Mouse (Mus musculus) NIH3T3 (cell line): ENCODE measurements around the gene P2ry14.
A peak's percentile ranks its signal among the peaks of the same experiment; 100 is the strongest.
"Not testable (repeated sequence)": the region's sequence is repeated elsewhere in the genome, so short reads cannot be mapped to it uniquely, and the experiment has no call there.

Source experiments
- DNase-seq: peaks from one replicate; pipeline ENCODE4 v3.0.0-alpha.2; 2012; ENCODE audit warnings: low read depth

P2ry14 gene

DNA sequence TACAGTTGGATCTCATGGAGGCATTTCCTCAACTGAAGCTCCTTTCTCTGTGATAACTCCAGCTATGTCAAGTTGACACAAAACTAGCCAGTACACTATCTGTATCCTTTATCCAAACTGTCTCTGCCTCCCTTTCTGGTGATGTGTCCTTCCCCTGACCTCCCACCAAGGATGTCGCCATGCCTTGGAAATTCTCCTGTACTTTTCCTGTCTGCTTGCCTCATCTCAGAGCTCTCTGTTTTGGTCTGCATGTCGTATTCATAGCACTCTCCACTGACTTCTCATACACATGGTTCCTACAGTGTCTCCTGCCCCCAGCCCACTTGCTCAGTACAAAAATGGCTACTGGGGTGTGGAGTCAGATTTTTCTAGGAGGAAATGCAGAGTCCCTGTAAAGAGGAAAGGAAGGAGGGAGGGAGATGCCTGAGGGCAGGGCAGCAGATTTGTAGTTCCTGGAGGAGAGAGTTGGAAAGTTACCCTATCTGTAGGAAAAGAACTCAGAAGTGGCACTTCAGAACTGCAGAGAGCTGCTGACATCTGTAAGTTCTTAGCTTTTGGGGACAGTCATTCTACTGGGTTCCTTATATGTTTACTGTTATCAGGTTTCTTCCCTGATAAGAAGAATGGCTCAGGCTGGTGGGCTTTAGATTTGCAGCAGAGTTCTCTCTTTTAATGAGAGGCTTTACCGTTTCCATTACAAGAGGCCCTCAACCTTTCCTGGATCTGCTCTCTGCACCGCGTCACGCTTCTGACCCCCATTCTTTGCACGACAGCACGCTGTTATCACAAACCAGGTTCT lies 11.7 kb downstream of the P2ry14 start:
- DNase-seq = no peak

GRCm38 (mm10) chr3:59140941-59141340 lies 12.5 kb downstream of the P2ry14 start:
- DNase-seq = peak; percentile 72

- no peak for DNase-seq
Observed at GRCm38 (mm10) chr3:59140115-59140514, 13.3 kb downstream of the P2ry14 start.

- peak; percentile 68 for DNase-seq
Observed at GRCm38 (mm10) chr3:59139651-59140051, 13.8 kb downstream of the P2ry14 start.

DNA sequence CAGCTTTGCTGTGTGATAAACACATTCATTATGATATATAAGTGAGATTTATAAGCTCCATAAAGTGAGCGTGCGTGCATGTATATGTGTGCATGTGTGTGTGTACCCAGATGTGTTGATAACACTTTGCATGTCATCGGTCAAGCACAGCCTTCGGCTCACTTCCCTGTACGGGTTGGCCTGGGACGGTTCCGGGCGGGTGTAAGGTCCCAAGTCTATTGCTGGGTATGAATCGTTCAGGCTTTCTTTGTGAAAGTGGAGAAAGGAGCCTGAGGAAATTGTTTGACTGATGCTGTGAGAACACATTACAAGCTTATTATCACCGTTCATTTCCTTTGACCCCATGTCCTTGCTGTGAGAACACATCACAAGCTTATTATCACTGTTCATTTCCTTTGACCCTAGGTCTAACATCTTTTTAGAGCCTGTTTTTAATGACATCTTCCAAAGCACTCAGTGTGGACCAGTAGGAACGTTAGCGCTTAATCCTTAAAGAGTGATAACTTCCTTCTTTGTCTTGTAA lies 14.4 kb downstream of the P2ry14 start:
- no peak for DNase-seq

- no peak for DNase-seq
Observed at GRCm38 (mm10) chr3:59135911-59136653, 17.3 kb downstream of the P2ry14 start.

- DNase-seq = no peak
Observed at GRCm38 (mm10) chr3:59133189-59133588, 20.2 kb downstream of the P2ry14 start.

- DNase-seq = no peak
Observed at GRCm38 (mm10) chr3:59131966-59132365, 21.5 kb downstream of the P2ry14 start.

- peak; percentile 46 for DNase-seq
Observed at GRCm38 (mm10) chr3:59131081-59131480, 22.3 kb downstream of the P2ry14 start.

GRCm38 (mm10) chr3:59130431-59130830 lies 23.0 kb downstream of the P2ry14 start:
- peak; percentile 8 for DNase-seq

DNA sequence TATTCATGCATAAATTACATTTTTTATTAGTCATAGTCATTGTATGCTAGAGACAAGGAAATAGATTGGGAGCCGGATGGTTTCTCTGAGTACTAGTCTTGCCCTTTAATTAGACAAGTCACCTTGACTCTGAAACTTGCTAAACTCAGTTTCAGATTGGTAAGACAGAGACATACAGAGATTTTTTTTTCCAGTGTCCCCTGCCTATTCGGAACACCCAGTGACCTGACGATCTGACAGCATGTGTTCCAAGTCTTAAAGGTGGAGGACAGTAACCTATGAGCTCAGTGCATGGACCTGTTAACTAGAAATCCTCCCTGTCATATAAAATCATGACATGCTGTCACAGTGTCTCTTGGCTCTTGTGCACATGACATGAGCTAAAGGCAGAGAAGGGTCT lies 23.9 kb downstream of the P2ry14 start:
- DNase-seq = no peak

- no peak for DNase-seq
Observed at GRCm38 (mm10) chr3:59128681-59129080, 24.7 kb downstream of the P2ry14 start.

- no peak for DNase-seq
Observed at GRCm38 (mm10) chr3:59125783-59126555, 27.4 kb downstream of the P2ry14 start.

DNA sequence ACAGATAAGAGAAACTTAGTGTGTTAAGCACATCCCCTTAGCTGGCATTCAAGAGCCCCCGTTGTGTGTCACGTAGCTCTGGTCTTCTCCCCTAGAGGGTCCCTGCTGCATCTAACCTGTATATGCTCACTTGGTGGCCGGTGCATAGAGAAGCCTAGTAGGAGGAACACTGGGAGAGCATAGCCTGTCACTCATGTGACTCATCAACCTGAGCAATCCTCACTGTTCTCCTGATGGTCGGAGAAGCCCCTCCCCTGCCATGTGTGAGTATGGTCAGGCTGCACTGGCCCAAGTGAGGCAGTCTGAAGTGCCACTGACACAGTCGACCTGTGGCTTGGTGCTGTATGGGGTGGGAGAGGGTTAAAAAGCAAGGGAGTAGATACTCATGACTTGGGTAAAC lies 28.4 kb downstream of the P2ry14 start:
- peak; percentile 25 for DNase-seq

- DNase-seq = no peak
Observed at GRCm38 (mm10) chr3:59121780-59122449, 31.5 kb downstream of the P2ry14 start.

GRCm38 (mm10) chr3:59121067-59121730 lies 32.2 kb downstream of the P2ry14 start:
- peak; percentile 55 for DNase-seq

DNA sequence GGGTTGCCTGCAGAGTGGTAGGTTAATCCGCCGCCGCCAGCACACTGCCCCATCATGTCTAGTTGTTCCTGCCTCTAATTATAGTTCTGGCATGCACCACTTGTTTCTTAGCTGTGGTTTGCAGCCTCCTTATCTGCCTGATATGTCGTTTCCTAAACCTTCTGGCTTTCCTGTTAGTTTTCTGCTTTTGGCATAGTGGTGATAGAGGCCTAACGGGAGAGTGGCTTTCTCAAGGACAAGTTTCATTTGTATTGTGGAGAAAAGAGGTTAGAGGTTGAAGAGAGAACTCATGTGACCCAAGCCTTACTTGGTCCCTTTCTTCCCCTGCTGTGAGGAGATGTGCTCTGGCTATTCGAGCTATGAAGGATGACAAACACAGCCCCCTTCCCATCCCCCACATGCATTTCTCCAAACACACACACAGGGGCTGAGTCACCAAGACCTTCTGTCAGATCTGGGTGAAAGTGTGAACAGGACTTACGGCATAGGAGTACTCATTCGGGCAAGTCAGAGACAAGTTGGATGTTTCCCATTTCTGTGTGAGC lies 39.4 kb downstream of the P2ry14 start:
- DNase-seq = peak; percentile 17

DNA sequence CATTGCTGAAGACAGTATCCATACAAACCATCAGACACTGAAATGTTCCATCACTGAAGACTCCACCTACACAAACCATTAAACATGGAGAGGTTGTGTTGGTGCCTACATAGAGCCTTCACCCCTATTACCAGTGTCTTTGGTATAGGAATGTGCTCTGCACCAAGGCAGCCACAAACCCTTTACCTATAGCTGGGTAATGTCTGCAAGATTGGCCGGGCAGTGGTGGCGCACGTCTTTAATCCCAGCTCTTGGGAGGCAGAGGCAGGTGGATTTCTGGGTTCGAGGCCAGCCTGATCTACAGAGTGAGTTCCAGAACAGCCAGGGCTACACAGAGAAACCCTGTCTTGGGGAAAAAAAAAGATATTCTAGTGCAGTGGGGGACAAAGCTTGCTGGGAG lies 40.1 kb downstream of the P2ry14 start:
- DNase-seq = not testable (repeated sequence)

DNA sequence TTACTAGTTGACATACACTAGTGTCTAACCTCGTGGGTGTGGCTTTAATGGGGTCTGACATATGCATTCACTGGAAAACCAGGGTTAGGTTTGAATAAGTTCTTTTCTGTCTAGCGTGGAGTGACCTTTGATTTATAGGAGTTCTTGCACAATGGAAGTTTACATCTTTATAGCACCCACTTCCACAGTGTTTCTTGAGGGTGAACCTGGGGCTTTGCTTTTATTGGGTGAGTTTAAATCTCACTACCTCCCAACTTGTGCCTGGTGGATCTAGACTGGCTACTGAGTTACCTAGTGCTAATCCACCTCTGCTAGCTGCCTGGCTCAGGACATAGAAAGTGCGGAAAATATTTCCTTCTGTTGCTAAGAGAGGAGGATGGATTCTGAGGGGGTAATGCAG lies 41.5 kb downstream of the P2ry14 start:
- no peak for DNase-seq

GRCm38 (mm10) chr3:59109834-59110233 lies 43.6 kb downstream of the P2ry14 start:
- not testable (repeated sequence) for DNase-seq

DNA sequence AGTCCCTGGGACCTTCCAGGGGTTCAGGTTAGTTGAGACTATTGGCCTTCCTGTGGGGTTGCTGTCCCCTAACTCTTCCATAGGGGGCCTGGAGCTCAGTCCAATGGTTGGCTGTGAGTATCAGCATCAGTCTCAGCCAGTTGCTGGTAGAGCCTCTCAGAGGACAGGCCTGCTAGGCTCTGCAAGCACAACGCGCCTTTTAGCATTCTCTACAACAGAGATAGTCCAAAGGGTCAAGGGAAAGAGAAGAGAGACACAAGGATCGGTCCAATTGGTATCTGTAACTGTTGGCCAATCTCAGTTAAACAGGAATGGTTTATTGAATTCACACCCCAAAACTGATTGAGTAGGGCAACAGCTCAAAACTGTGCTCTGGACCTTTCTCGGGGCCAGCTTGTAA lies 46.0 kb downstream of the P2ry14 start:
- no peak for DNase-seq
